Mouse (Mus musculus) thymus, postnatal 36 days (tissue): ENCODE measurements around the gene F12.

Experiments
- DNase-seq, 2 experiments: peaks; one replicate each; pipeline ENCODE4 v3.0.0; 2022; ENCODE audit warnings: mixed read lengths in 2 of 2

The F12 gene

DNA sequence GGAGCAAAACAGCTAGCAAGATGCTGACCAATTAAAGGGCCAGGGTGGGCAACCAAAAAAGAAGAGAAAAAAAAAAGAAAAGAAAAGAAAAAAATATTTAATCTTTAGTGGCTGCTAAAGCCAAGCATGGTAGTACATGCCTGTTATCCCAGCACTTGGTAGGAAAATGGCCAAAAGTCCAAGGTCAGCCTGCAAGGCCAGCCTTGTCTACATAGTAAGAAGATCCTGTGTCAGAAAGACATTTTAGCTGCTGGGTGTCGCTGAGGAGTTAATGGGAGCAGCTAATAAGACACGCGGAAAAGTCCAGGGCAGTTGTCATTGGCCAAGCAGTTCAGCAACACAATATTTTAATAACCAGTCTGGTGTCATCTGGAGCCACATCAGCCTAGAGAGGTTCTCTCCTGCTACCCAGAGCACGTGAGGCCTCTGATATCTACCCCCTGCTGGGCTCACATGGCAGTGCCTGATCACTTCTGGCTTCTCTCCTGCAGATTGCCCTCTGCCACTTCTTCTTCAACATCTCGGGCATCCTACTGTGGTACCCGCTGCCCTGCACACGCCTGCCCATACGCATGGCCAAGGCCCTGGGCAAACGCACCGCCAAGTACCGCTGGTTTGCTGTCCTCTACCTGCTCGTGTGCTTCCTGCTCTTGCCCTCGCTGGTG, 13.8 kb downstream of the F12 start:
- no peak for DNase-seq

DNA sequence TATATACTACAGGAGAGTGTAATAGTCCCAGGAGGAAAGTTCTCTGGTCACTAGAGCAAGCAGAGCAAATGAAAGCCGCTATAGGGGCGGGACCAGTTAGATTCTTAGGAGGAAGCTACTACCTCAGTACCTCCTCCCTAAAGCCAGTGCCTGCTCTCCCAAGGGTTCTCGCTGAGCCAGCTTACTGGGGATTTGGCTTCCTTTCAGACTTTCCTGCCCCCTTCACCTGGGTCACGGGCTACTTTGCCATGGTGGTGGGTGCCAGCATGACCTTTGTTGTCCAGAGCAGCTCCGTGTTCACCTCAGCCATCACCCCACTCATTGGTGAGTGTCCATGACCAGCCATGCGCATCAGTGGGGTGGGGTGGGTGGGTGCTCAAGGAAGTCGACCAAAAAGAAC, 14.8 kb downstream of the F12 start:
- DNase-seq, result no peak

DNA sequence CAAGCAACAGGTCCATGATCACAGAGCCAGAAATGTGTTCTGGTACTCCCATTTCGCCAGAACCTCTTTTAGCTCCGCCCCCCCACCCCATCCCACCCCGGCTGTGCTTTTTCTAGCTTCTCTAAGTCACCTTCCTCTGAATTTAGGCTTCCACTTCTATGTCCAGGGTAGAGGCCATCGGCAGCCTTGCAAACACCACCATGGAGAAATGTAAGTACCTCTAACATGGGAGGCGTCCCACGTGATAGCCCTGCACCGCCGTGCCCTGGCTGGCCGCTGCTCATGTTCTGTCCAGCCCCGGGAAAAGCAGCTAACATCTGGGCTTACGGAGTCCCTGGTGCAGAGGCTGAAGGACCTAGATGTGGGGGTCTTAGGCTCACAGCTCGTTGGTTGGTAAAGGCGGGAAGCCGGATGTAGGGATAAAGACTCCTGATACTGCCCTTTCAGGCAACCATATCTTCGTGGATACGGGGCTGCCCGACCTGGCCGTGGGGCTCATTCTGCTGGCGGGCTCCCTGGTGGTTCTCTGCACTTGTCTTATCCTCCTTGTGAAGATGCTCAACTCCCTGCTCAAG, 18.0 kb downstream of the F12 start:
- DNase-seq, result no peak

- no peak for DNase-seq
Measured at GRCm38 (mm10) chr13:55407341-55407740, 19.3 kb downstream of the F12 start.

DNA sequence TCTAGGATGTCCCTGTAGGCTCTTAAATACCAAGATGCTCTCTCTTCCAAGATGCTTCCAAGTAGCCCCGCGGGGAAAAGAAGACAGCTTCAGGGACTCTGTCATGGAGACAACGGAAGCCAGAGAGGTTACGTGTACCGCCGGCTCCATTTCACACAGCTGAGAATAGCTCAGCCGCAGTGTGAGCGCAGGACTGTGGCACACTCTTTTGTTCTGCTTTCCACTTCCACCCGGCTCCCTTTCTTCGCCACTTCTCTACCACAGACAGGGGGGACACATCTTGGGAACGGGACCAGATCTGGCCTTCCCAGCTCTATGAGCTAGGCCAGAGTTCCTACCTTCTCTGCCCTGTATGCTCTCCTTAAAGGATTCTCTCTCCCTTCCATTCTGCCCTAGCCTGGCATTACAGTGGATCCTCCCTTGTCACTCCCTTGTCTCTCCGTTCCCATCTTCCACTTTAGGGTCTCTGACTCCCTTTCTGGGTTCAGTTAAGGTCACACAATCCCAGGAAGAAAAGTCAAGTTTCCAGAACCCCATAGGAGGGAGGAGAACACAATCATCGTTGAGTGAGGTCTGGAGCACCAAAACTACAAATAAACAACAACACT, 20.7 kb downstream of the F12 start:
- DNase-seq, result peak; percentile 75 to 77

DNA sequence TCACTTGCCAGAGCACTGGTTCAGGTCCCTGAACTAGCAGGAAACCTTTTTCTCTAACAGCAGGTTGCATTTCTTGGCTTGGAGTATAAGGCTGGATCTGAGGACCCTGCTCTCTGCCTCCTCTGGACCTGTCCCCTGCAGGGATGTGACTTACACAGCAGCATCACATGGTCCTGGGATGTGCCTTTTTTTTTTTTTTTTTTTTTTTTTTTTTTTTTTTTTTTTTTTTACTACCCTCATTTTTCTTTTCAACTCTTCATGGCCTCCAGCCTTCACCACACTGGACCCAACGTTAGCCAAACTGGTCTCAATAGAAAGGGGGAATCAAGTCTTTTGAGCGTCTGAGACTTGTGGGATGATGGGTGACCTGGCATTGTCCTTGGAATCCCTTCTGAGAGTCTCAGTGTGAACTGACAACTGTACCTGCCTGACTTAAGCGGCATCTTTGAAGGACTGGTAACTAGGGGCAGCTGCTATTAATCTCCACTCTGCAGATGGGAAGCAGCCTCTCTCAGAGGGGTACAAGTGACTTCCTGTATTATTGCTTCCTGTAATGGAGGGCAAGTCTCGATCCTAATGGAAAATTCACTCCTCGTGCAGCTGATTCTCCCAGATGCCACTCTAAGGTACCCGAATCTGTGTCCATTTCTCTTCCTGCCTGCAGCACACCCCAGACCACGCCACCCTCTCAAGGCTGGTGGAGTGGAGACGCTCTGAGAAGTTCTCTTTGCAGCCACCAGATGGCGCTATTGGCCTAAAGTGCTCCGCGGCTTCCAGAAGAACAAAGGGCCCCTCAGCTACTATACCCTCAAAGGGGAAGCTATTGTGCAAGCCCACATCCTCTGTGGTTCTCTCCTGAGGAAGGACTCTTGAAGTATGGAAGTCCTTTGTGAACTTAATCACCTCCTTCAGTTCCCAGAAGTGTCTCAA, 21.5 kb downstream of the F12 start:
- peak; percentile 83 to 87 for DNase-seq

- no peak for DNase-seq
Measured at GRCm38 (mm10) chr13:55403935-55404852, 22.4 kb downstream of the F12 start.

DNA sequence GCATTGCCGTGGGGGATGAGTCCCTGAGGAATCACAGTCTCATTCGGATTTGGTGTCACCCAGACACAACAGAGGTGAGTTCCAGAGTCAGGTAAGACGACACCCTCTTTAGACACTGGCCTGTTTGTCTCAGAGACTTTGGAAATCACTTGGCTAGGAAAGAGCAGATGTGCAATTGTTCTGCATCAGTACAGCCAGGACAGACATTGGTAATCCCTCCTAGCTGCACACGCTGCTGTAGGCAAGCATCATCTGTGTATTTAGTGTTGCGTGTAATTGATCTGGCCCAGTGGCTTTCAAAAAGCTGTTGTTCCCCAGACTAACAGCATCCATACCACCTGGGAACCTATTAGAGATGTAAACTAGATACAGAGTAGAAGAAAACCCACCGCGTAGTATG, 23.3 kb downstream of the F12 start:
- DNase-seq, result no peak

- DNase-seq, result no peak
Measured at GRCm38 (mm10) chr13:55400039-55400346, 26.6 kb downstream of the F12 start.

- no peak for DNase-seq
Measured at GRCm38 (mm10) chr13:55399300-55400038, 27.1 kb downstream of the F12 start.

GRCm38 (mm10) chr13:55398088-55398487, 28.5 kb downstream of the F12 start, which contains the start of gene Slc34a1:
TSS of gene Slc34a1 (plus strand) at chr13:55398187.
- DNase-seq, result no peak

- peak; percentile 52 to 53 for DNase-seq
Measured at GRCm38 (mm10) chr13:55392933-55393332, 33.7 kb downstream of the F12 start.

- DNase-seq, result no peak
Measured at GRCm38 (mm10) chr13:55391626-55392029, 35.0 kb downstream of the F12 start.

DNA sequence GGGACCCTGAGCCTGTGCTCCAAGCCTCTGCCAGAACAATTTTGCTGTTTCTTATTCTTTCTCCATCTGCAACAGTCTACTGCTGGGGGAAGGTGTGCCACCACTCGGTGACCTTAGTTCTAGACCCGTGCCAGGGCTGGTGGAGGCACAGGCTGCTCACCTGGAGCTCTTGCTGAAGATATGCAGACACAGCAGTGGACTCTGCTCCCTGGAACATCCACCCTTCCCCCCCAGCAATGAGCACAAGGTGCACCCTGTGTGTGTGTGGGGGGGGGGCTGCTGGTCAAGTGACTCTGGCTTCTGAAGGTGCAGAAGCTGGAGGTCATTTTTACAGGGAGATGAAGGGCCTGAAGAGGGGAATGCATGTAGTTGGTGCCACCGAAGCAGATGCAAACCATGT, 35.9 kb downstream of the F12 start:
- no peak for DNase-seq

- no peak for DNase-seq
Measured at GRCm38 (mm10) chr13:55381790-55382189, 44.8 kb downstream of the F12 start.

- no peak for DNase-seq
Measured at GRCm38 (mm10) chr13:55378907-55379580, 47.5 kb downstream of the F12 start.

GRCm38 (mm10) chr13:55375877-55376276, 50.7 kb downstream of the F12 start:
- no peak for DNase-seq

- peak; percentile 70 to 84 for DNase-seq
Measured at GRCm38 (mm10) chr13:55374206-55374924, 52.2 kb downstream of the F12 start.

DNA sequence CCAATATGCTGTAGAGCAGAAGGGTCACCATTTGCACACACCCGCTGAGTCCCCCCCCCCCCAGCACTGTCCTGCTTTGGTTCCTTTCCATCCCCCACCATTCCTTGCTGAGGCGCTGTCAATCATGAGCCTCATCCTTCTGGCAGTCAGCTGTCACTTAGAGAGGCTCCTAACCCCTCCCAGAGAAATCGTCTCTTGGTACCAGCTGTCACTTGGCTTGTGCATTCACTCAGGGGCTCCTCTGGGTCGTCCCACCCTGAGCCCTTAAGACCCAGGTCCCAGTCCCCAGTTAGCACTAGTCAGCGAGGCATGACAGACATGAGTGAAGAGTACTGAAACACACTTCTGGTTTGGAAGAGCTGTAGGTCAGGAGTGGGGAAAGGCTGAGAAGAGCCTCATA, 54.9 kb downstream of the F12 start:
- no peak for DNase-seq

DNA sequence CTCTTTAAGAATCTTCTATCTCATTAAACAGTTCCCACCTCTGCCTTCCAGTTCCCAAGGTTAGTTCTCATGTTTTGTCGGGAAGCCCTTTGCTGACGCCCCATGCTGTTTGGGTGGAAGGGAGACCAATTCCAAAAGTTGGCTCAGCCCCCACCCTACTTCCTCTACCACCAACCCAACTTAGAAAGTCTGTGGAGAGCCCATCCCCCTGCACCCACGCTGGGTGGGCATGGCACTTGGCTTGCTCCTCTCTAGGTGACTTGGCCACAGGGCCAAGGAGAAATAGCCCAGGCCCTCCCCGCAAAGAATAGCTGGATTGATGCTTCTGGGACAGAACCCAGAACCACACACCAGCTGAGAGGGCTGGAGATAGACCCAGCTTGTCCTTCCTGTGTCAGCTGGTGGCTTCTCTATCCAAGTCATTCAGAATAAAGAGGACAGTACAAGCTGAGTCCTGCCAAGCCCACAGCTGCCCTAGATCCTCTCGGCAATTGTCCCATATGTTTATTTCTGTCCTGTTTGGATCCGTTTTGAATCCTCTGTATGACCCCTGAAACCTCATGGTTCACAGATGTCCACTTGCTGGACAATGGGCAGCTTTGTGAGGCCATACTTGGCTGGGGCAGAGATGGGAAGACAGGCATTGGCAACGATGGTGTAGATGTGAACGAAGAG, 55.4 kb downstream of the F12 start:
- peak in 1 of 2 experiments; percentile 35 for DNase-seq
